18 mouse cellular contexts compared by ENCODE assay signal in genomic region chr10:40411370-40411769, GRCm38 (mm10).
"Had no signal": no experiment of that assay in that cellular context is flagged by ENCODE, and none has a peak within 500 bp of the region (broad histone marks: within the 10 kb centered on the region; RNA-seq: fewer than 3 reads in every experiment).

No protein-coding gene starts in this region.

- H3K27ac ChIP-seq: liver, embryonic 14.5 days; midbrain, embryonic 13.5 days; midbrain, embryonic 15.5 days; neural tube, embryonic 12.5 days; stomach, embryonic 15.5 days had no signal

- DNase-seq: lung, adult 18-20 months; lung, embryonic 14.5 days; lung, postnatal 10 days; lung, postnatal 4 days; retina, postnatal 1 day; right cerebral cortex, adult 18-20 months; right cerebral cortex, postnatal 25 days; right cerebral cortex, postnatal 4 days; spleen, adult 18-20 months; thymus, adult 18-20 months; thymus, postnatal 14 days; thymus, postnatal 36 days had no signal

- ATAC-seq: midbrain, embryonic 13.5 days; midbrain, embryonic 15.5 days had no signal

- H3K4me1 ChIP-seq: midbrain, embryonic 13.5 days; midbrain, embryonic 15.5 days; neural tube, embryonic 12.5 days; stomach, embryonic 15.5 days had no signal

- H3K9ac ChIP-seq: liver, embryonic 14.5 days; lung, embryonic 14.5 days; midbrain, embryonic 13.5 days; midbrain, embryonic 15.5 days; neural tube, embryonic 12.5 days; stomach, embryonic 15.5 days had no signal

- H3K36me3 ChIP-seq: midbrain, embryonic 13.5 days; midbrain, embryonic 15.5 days; neural tube, embryonic 12.5 days; stomach, embryonic 15.5 days had no signal

- H3K4me2 ChIP-seq: lung, embryonic 14.5 days; midbrain, embryonic 11.5 days; midbrain, embryonic 13.5 days; midbrain, embryonic 15.5 days; neural tube, embryonic 12.5 days; stomach, embryonic 15.5 days had no signal

- H3K9me3 ChIP-seq: midbrain, embryonic 13.5 days; midbrain, embryonic 15.5 days; neural tube, embryonic 12.5 days; stomach, embryonic 15.5 days had no signal

- H3K27me3 ChIP-seq: midbrain, embryonic 13.5 days; midbrain, embryonic 15.5 days; neural tube, embryonic 12.5 days; stomach, embryonic 15.5 days had no signal

- H3K4me3 ChIP-seq: midbrain, embryonic 13.5 days; midbrain, embryonic 15.5 days; neural tube, embryonic 12.5 days; stomach, embryonic 15.5 days had no signal
